Mouse (Mus musculus): ENCODE results near the gene Crip1. TPM values are rescaled to one million over a fixed set of nuclear protein-coding genes. Genes with fewer than 3 reads are reported as not detected.
A peak's percentile ranks its signal among the peaks of the same experiment; 100 is the strongest.

Crip1 gene
- polyA plus RNA-seq, 1 experiment, result 201 TPM

DNA sequence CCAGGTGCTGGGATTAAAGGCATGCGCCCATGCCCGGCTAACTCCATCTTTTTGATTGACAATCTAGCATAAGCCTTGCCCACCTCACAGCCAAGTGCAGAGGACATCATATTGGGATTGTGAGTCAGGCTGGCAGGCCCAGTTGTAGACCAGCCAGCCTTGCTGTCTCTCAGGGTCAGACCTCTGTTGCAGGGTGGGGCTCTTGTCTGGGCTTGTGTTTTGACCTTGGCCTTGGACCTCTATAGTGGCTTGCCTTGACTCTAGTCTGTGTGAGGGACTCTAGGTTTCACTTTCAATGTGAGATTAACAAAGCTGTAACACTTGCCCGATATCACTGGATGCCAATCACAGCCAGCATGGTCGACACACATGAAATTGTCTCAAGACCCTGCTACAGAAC is 32.0 kb upstream of the Crip1 start:
- no peak for TF ChIP-seq CTCF (IDR thresholded peaks at IDR 0.05; ENCODE audit: control insufficient read depth, insufficient read depth, low read length)
- TF ChIP-seq POLR2A (IDR thresholded peaks at IDR 0.05; ENCODE audit: borderline replicate concordance, control insufficient read depth, low read depth, low read length), result no peak
- Histone ChIP-seq H3K4me1 (ENCODE audit: control insufficient read depth, insufficient read depth, low read length) (no peaks in the 10 kb centered on the region), H3K4me3 (replicated peaks; ENCODE audit: control insufficient read depth, low read depth, low read length) (no peak overlapping the region), H3K27ac (ENCODE audit: control insufficient read depth, insufficient read depth, low read depth, low read length, poor library complexity) (no peak overlapping the region)
- WGBS, result 92% methylated on average over 4 of the region's 4 CpGs

DNA sequence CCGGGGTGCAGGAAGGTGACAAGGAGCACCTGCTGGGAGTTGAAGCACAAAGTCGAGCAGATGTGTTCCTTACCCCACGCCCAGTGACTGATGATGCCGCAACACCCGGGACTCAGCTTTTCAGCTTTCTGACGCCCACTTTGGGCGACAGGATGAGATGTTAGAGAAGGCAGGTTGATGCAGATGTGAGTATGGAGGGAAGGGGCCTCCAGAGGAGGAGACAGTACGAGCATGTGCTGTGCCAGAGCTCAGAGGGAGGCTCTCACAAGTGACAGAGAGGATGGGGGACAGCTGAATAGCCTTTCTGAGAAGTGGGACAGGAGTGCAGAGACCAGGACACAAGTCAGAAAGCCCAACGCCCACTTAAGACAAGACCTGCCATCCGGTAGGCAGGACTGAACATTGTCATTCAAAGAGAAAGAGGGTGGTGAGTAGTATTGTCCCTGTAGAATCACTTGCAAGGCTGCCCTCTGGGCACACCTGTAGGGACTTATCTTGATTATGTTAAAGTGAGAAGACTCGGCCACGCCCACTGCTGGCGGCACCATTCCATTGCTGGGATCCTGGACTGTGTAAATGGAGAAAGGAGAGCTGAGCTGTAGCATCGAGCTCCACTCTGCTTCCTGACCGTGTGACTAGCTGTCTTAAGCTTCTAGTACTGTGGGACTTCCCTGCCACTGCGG is 31.1 kb upstream of the Crip1 start:
- Histone ChIP-seq H3K27ac (ENCODE audit: control insufficient read depth, insufficient read depth, low read depth, low read length, poor library complexity) (no peak overlapping the region), H3K4me3 (replicated peaks; ENCODE audit: control insufficient read depth, low read depth, low read length) (no peak overlapping the region), H3K4me1 (ENCODE audit: control insufficient read depth, insufficient read depth, low read length) (no peaks in the 10 kb centered on the region)
- no peak for TF ChIP-seq CTCF (IDR thresholded peaks at IDR 0.05; ENCODE audit: control insufficient read depth, insufficient read depth, low read length)
- no peak for TF ChIP-seq POLR2A (IDR thresholded peaks at IDR 0.05; ENCODE audit: borderline replicate concordance, control insufficient read depth, low read depth, low read length)
- WGBS, result 84% methylated on average over 16 of the region's 16 CpGs

DNA sequence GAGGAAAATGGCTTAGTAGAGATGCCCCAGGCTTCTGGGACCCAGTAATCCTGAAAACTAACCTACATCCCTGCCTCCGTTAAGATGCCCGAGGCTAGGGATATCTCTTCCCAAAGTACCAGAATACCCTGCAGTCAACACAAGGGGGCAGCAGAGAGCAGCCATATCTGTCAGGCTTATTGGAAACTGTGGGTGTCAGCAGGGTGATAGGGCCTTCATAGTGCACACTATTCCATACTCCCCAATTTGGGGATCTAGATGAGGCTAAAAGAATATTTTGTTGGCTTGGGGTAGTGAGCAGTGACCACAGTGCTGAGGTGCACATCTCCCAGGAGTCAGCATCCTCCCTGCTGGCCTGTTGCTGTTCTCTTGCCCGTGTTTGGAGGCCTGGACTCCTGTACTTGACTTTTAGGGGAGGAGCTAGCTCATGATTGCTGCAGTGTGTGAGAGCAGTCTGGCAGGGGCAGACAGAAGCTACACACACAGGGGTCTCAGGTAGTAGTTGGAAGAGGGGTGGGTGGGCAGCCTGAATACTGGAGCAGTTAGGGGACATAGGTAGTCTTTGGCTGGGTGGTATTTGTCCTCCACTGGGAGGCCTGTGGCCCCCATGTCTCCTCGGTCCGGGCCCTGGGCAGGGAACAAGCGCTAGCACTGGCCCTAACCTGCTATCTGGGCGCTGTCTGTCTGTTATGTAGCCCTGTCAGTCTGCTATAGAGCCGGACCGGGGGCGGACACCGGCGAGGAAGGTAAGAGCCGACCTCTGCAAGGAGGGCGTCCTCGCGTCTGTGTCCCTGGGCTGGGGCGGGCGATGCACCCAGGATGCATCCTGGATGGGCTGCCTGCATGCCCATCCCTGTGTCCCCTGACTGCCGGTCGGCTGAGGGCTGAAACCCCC is 26.4 kb upstream of the Crip1 start:
- H3K4me1 ChIP-seq (ENCODE audit: control insufficient read depth, insufficient read depth, low read length), result no peaks in the 10 kb centered on the region
- WGBS, result 89% methylated on average over 20 of the region's 20 CpGs
- TF ChIP-seq CTCF (IDR thresholded peaks at IDR 0.05; ENCODE audit: control insufficient read depth, insufficient read depth, low read length), result peak; percentile 82
- TF ChIP-seq POLR2A (IDR thresholded peaks at IDR 0.05; ENCODE audit: borderline replicate concordance, control insufficient read depth, low read depth, low read length), result no peak

DNA sequence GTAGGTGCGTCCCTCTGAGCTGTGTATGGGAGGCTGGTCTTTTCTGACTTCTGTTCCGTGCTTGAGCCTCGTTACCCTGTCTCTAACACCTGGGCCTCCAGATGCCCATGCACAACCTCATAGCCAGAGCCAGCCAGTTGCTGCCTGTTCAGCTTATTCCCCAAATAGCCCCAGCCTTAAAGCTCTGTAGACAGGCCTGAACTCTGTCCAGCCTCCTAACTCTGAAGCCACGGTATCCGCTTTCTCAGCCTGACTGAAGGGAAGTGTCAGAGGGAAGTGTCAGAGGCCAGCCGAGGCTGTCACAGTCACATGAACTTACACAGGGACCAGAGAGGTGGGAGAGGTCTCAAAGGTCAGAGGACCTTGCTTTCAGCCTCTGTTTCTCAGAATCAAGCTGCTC is 21.4 kb upstream of the Crip1 start:
- Histone ChIP-seq H3K27ac (ENCODE audit: control insufficient read depth, insufficient read depth, low read depth, low read length, poor library complexity) (no peak overlapping the region), H3K4me3 (replicated peaks; ENCODE audit: control insufficient read depth, low read depth, low read length) (no peak overlapping the region), H3K4me1 (ENCODE audit: control insufficient read depth, insufficient read depth, low read length) (no peaks in the 10 kb centered on the region)
- WGBS, result 75% methylated on average over 6 of the region's 6 CpGs
- TF ChIP-seq CTCF (IDR thresholded peaks at IDR 0.05; ENCODE audit: control insufficient read depth, insufficient read depth, low read length), result no peak

More for the DNA sequence above, 26.4 kb upstream of the Crip1 start:
- Histone ChIP-seq H3K27ac (ENCODE audit: control insufficient read depth, insufficient read depth, low read depth, low read length, poor library complexity) (no peak overlapping the region), H3K4me3 (replicated peaks; ENCODE audit: control insufficient read depth, low read depth, low read length) (no peak overlapping the region)

DNA sequence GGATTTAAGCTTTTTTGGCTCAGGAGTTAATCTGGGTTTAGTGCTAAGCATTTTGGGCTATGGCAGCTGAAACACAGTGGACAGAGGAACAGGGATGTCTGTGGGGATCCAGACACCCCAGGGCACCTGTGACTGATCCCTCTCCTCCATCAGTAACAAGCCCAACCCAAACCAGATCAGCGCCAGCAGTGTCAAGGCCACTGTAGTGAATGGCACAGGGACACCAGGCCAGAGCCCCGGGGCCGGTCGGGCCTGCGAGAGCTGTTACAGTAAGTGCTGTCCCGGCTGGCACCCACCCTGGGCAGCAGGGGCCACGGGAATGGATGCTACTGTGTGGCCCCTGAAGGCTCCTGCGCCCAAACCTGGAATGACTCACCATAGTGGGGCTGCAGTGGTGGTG is 15.4 kb upstream of the Crip1 start:
- H3K4me3 ChIP-seq (replicated peaks; ENCODE audit: control insufficient read depth, low read depth, low read length), result no peak overlapping the region
- WGBS, result 94% methylated on average over 8 of the region's 8 CpGs
- no peaks in the 10 kb centered on the region for H3K4me1 ChIP-seq (ENCODE audit: control insufficient read depth, insufficient read depth, low read length)
- TF ChIP-seq CTCF (IDR thresholded peaks at IDR 0.05; ENCODE audit: control insufficient read depth, insufficient read depth, low read length), result no peak
- H3K27ac ChIP-seq (ENCODE audit: control insufficient read depth, insufficient read depth, low read depth, low read length, poor library complexity), result no peak overlapping the region

DNA sequence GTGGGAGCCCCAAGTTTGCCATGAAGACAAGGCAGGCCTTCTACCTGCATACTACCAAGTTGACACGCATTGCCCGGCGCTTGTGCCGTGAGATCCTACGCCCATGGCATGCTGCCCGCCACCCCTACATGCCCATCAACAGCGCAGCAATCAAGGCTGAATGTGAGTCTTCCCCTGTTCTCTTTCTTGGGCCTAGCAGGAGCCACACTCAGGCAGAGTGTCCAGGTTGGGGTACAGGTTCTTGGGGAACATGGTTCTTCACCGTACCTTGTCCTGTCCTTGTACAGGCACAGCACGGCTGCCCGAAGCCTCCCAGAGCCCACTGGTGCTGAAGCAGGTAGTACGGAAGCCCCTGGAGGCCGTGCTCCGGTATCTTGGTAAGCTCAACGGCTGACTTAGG is 14.5 kb upstream of the Crip1 start:
- Histone ChIP-seq H3K27ac (ENCODE audit: control insufficient read depth, insufficient read depth, low read depth, low read length, poor library complexity) (no peak overlapping the region), H3K4me3 (replicated peaks; ENCODE audit: control insufficient read depth, low read depth, low read length) (no peak overlapping the region), H3K4me1 (ENCODE audit: control insufficient read depth, insufficient read depth, low read length) (no peaks in the 10 kb centered on the region)
- 98% methylated on average over 14 of the region's 14 CpGs for WGBS
- TF ChIP-seq POLR2A (IDR thresholded peaks at IDR 0.05; ENCODE audit: borderline replicate concordance, control insufficient read depth, low read depth, low read length), result no peak
- no peak for TF ChIP-seq CTCF (IDR thresholded peaks at IDR 0.05; ENCODE audit: control insufficient read depth, insufficient read depth, low read length)

DNA sequence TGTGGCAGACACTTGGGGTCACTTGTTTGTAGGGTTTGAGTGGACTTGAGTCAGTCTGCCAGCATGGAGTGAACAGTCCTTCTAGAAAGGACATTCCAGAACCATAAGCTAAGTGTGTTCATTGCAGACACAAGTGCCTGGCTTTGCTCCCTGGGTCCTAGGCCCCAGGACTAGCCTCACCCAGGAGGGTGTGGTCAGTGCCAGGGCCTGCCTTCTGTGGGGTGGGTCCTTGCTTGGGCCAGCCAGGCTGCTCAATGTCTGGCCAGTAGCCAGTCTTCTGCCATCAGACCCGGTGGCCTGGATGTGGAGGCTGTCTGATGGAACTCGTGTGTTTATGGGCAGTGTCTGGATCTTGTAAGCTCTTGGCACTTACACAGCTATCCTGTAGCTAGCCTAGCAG is 13.5 kb upstream of the Crip1 start:
- no peaks in the 10 kb centered on the region for H3K4me1 ChIP-seq (ENCODE audit: control insufficient read depth, insufficient read depth, low read length)
- TF ChIP-seq POLR2A (IDR thresholded peaks at IDR 0.05; ENCODE audit: borderline replicate concordance, control insufficient read depth, low read depth, low read length) (no peak), CTCF (IDR thresholded peaks at IDR 0.05; ENCODE audit: control insufficient read depth, insufficient read depth, low read length) (no peak)
- H3K4me3 ChIP-seq (replicated peaks; ENCODE audit: control insufficient read depth, low read depth, low read length), result no peak overlapping the region
- H3K27ac ChIP-seq (ENCODE audit: control insufficient read depth, insufficient read depth, low read depth, low read length, poor library complexity), result no peak overlapping the region
- 68% methylated on average over 2 of the region's 2 CpGs for WGBS

DNA sequence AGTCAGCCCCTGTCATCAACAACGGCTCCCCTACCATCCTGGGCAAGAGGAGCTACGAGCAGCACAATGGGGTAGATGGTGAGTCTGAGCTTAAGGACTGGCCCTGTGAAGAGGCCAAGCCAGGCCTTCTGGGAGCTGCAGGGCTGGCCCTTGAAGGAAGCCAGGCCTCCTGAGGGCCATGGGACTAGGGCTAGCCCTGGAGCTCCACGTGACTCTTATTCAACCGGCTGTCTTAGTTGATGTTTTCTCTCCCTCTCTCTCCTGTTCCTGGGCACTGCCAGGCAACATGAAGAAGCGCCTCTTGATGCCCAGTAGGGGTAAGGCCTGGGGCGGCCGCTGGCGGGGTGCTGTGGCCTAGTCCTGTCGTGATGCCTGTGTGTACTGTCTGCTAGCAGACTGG is 12.9 kb upstream of the Crip1 start:
- no peak overlapping the region for H3K4me3 ChIP-seq (replicated peaks; ENCODE audit: control insufficient read depth, low read depth, low read length)
- H3K27ac ChIP-seq (ENCODE audit: control insufficient read depth, insufficient read depth, low read depth, low read length, poor library complexity), result no peak overlapping the region
- WGBS, result 92% methylated on average over 9 of the region's 9 CpGs
- no peaks in the 10 kb centered on the region for H3K4me1 ChIP-seq (ENCODE audit: control insufficient read depth, insufficient read depth, low read length)
- TF ChIP-seq CTCF (IDR thresholded peaks at IDR 0.05; ENCODE audit: control insufficient read depth, insufficient read depth, low read length) (no peak), POLR2A (IDR thresholded peaks at IDR 0.05; ENCODE audit: borderline replicate concordance, control insufficient read depth, low read depth, low read length) (no peak)
